Mouse (Mus musculus): ENCODE data around the gene Eif3d. TPM values are rescaled to one million over a fixed set of nuclear protein-coding genes. Genes with fewer than 3 reads are reported as not detected.
"Not testable (repeated sequence)": the region's sequence is repeated elsewhere in the genome, so short reads cannot be mapped to it uniquely, and the experiment has no call there.

The Eif3d gene
- total RNA-seq (2021) = 100 to 1,000 TPM; 151 to 167 TPM
- long read RNA-seq, experiment 1, transcript Eif3d-201 (15 exons, 1,899 nt) = major isoform, 175 of 219 reads
- long read RNA-seq, experiment 1, partial matches to known transcripts = 25 of 219 reads
- long read RNA-seq, experiment 1, other reads (novel, unspliced or antisense) = 19 of 219 reads
- long read RNA-seq, experiment 2, transcript Eif3d-201 (15 exons, 1,899 nt) = major isoform, 55 of 69 reads
- long read RNA-seq, experiment 2, partial matches to known transcripts = 9 of 69 reads
- long read RNA-seq, experiment 2, other reads (novel, unspliced or antisense) = 5 of 69 reads

DNA sequence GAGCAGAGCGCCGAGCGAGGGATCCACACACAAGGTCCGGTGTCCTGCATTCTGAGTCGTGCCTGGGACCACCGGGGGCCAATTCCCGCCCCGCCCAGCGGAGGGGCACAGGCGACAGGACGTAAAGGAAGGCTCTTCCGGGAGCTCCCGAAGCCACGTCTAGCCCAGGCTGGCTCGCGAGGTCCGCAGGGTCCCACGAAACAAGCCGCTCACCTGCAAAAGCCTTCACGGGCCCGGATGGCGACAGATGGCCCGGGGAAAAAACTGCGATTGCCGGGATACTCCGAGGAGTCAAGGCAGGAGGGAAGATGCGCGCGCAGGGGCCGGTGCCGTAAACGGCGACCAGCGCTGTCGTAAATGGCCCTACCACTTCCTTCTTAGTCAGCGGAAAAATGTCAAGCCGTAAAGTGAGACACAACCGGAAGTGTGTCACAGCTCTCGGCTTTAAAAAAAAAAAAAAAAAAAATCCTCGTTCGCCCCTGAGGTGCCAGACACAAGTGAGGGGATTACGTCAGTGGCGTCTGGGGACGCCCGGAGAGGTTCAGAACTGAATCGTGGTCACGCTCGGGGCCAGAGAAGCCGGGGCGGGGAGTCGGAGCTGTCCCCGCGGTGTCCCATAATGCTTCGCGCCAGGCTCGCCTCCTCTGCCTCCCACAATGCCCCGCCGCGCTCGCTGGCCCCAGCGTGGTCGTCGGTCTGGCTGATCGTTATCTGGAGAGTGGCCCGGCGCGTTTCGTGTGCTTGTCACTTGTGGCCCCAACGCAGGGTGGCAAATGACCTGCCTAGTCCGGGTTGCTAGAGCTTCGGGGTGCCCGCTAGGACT lies at the start of gene Eif3d:
TSS of gene Eif3d (minus strand) at position 344 of the 823 bp plus-strand sequence.
- peak; percentile 96 for DNase-seq

DNA sequence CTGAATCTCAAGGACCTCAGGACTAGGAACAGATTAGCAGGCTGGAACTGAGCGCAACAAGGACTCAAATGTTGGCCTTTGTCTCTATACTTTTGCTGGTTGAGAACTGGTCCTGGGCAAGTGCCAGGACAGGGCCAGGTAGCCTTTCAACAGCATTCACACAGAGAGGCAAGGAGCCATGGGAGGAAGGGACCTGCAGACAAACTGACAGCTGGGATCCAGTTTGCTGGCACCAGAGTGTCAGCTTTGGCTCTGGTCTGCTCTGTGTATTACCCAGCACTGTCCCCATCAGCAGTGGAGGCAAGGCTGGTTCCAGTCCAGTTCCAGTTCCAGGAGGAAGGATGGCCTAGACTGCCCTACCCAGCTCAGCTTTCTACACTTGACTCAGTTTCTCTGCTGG lies 43.4 kb upstream of the Eif3d start:
- no peak for DNase-seq

DNA sequence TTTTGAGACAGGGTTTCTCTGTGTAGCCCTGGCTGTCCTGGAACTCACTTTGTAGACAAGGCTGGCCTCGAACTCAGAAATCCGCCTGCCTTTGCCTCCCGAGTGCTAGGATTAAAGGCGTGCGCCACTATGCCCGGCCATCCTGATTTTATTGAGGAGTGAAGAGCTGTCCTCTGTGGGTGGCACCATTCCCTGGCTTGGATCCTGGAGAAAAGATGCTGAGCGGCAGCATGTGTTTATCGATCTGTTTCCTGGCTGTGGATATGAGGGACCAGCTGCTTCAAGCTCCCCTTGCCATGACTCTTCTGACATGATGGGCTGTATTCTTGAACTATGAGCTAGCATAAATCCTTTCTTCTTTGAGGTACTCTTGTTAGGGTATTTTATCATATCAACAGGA lies 37.6 kb upstream of the Eif3d start:
- DNase-seq = not testable (repeated sequence)

DNA sequence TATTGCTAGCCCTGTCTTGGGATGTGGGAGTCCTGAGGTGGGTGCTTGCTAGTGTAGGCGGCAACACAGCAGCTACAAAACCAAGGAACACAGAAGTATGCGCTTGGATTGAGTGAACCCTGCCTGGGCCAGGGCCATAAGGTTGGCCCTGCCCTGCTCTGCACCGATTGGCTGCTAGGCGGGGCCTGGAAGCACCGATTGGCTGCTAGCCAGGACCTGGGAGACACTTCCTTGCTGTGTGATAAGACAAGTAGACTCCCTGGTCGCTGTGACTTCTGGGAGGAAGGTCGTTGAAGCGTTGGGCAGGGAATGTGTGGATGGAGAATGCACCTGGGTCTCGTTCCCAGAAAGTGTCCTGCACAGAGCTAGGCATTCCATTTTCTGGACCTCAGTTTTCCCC lies 33.3 kb upstream of the Eif3d start:
- DNase-seq = peak; percentile 24 to 46

DNA sequence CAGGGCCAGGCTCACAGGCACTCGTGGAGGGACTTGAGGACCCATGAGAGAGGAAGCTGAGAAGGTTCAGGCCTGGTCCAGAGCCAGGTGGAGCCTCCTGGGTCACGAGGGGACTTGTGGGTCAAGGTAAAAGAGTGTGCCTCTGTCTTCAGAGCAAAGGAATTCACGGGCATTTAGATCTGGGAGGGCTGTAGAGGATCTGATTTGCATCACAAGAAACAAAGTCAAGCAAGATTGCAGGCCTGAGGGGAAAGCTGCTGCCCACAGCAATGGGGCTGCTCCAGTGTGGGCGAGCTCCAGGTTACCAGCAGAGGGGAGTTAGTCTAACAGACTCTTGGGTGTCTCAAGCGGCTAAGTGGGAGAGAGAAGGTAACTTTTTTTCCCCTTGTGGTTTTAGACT lies 30.8 kb upstream of the Eif3d start:
- DNase-seq = no peak

DNA sequence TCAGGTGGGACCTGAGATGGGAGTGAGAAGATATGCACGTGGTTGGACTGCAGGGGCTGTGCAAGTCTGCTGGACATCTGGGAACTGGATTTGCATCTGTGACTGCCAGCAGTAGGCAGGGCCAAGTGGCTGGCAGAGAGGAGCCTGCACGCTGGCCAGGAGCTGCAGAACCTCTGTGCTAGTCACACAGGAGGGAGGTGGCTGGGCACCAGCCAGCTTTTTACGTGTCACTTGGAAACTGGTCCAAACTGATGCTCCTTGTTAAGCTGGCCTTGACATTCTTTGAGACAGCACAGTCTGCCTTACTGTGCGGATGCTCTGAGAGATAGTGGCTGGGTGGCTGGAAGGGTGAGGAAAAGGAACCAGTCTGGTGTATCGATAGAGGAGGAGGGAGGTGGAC lies 17.9 kb upstream of the Eif3d start:
- DNase-seq = peak; percentile 90 to 91

DNA sequence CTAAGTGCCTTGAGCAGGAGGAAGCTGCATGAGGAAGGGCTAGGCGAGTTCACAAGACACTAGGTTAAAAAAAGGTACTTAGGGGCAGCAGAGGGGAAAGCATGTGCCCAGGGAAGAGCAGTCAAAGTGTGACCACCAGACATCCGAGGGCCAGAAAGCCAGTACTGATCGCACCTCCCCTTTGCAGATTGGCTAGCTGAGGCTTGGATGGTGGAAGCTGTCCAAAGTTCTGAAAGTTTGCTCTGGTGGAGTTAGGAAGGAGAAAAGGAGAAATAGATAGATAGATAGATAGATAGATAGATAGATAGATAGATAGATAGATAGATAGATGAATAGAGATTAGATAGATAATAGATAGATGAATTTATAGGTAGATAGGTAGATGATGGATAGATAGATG lies 12.8 kb upstream of the Eif3d start:
- no peak for DNase-seq

DNA sequence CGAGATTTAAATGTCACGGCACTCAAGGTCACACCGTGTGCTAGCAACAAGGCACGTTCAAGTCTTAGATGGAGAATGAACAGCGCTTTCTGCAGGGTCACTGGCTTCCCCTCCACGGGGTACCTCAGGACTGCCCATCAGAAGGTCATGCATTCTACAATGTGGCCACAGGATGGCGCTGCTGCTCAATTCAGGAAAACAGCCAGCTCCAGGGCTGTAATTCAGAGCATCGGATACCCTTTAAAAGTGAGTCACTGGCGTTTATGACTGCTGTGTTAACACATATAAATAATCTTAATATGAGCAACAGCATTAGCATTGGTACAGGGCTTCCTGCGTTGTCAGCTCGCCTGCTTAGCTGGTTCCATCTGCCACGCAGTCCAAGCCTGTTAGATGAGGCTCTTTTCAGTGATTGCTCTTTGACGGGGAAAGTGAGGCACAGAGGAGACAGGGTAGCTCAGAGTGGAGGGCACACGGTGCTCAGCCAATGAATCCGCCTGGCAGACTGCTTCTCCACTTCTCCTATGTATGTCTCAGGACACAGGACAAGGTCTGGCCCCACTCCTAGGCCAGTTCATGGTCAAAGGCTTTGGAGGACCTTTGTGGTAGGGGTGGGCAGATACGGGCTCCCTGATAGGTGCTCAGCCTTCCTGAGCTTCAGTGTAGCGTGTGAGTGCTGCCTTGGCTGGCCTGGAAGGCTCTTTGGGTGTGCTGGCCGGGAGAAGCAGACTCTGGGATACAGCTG lies 11.8 kb upstream of the Eif3d start:
- DNase-seq = peak; percentile 82 to 86

DNA sequence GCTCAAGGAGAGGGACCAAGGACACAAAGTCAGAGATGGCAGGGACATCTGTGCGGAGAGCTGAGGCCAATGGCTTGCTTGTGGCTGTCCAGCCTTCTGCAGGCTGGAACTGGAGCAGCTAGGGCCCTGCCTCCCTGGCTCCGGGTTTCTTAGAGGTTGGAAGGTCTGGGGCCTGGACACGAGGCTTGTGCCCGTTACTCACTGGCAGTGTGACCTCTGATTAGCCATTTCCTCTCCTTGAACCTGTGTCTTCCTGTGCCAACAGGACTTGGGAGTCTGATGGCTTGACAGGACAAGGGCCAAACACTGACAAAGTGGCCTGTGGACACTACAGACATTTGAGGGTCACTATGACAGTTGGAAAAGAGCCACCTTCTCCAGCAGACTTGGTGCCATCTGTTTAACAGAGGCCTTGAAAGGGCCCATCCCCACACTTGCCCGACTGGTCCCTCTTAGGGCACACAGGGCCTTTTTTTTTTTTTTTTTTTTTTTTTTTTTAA lies 10.6 kb upstream of the Eif3d start:
- DNase-seq = peak; percentile 61 to 82

DNA sequence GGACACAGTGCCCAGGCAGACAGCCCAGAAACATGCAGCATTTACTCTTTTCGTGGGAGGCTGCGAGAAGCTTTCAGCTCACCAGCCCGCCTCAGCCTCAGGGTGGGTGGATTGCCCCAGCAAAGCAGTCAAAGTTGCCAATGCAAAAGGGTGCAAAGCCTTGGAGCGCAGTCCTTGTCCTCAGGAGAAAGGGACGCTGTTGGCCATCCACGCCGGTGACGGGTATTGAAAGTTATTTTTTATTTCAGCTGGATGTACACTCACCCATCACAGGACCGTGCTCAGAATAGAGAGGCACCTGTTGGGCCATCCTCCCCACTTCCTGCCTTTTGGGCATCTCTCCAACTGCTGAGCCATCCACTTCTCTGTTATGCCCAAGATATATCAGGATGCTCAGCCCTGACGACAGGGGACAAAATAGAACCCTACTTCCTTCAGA lies 8.8 kb upstream of the Eif3d start:
- no peak for DNase-seq

DNA sequence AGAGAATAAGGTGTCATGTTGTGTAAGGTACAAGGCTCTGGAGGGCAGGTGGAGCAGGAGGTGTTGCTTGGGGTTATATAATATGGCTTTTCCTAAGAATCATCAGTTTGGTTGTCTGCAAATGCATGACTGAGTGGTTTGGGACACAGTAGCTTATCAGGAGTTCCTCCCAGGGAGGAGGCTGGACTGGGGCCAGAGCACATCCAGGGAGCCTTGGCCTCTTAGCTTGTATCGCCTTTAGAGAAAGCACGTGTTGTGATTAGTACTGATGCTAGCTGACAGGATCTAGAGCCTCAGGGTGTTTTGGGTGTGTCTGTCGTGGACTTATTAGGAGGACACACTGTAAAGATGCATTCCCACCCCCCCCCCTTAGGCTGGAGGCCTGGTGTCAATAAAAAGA lies 7.0 kb upstream of the Eif3d start:
- DNase-seq = peak; percentile 82 to 84

DNA sequence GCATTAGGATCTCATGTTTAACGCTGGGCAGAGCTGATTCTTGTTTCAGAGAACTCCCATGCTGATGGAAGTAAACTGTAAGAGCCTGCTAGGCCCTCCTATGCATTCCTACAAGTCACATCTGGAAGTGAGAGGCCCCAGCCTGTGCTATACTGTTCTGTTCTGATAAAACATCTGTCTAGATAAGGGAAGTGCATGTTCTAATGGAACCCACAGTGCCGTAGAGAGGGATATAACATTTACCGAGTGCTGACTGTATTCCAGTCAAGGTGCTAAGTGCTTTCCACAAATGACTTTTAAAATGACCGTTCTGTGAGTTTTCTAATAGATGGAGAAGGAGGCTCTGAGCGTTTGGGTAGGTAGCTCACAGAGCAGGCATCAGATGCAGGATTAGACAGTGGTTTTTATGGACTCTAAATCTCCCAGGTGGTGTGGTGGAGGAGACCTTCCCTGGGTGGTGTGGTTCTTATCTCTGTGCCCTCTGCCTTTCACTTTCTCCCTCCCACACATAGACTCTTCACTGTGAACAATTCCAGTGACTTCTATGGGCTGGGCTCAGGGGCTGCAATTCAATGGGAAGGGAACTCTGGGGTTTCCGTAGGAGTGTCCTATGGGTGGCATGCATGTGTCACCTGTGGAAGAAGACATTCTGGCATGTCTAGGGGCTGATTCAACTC lies 3.7 kb upstream of the Eif3d start:
- no peak for DNase-seq

DNA sequence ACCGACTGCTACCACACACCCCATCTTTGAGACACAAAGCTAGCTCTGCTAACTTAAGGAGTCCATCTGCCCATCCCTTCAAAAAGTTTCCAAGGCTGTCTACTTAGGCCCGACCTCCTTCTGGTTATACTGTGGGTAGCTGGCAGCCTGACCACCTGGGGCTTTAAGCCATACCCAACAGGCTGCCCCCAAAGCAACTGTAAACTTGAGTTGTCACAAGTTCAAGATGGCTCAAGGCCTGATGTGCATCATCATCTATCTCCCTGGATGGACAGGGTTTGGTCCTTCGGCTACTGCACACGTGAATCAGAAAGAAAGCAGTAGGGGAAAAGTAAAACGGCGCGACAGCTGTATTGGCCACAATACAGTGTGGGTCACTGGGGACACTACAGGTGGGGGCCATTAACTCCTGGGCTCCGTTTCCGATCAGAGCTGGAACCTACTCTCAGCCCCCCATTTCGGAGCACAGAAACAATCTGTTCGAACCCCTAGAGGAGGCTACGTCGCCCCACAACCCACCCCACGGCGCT lies 608 bp downstream of the Eif3d start:
- no peak for DNase-seq

DNA sequence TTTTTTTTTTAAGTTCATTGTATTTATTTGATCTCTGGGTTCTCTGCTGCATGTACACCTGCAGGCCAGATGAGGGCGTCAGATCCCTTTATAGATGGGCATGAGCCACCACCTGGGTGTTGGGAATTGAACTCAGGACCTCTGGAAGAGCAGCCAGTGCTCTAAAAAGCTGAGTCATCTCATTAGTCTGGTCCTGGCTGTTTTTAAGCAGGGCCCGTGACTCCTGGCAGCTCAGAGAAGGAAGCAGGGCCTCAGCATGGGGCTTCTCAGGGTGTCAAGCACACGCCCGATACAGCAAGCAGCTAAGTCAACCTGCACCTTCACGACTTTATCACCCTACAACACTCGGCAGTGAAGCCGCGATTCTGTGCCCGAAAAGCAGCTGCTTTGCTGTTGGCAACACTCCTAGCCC lies 5.5 kb downstream of the Eif3d start:
- DNase-seq = no peak

DNA sequence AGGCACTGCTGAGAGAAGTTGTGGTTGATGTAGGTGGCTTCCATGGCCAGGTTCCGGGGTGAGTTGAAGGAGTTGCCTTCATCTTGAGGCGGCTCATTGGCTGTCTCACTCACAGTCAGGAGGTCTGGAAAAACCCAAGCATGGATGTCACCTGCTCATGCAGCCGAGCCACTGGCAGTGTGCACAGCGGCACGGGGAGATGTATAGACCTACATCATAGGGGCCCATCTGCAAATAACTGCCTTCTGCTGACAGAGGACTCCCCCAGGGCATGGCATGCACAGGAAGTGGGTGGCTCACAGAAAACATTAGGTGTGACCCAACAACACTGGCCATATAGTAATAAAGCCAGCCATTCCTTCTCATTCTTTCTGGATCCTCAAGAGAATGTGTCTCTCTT lies 8.2 kb downstream of the Eif3d start:
- no peak for DNase-seq

DNA sequence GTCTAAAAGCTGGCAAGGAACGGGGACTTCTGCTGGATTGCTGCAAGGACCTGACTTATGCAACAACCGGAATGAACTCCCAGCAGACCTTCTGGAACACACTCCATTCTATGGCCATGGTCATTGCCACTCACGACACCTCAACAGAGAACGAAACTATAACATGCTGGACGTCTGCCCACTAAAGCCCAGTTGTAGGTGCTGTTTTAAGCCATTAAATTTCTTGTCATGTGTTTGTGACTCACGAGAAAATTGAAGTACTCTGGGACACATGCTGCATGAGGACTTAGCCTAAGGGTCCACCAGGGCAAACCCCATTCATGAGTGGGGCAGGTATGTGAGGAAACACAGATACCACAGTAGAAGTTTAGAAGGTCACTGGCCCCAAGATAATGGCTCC lies 9.9 kb downstream of the Eif3d start:
- no peak for DNase-seq

DNA sequence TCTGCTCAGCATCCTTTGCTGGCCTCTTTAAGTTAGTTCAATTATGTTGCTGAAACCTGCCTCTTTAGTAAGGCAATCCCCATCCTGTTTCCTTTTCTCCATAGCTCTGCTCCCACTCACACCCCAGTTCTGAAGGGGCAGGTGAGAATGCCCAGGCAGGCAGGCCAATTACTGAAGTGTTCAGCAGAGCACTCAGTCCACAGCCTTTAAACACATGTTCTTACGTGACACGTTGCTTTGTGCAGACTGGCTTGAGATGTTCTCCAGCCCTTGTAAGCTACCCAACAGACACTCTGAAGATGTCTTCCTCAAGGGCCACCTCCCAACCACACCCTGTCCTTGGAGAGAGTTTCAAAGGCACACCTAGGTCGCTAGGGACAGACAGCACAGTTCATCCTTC lies 12.5 kb downstream of the Eif3d start:
- DNase-seq = no peak

DNA sequence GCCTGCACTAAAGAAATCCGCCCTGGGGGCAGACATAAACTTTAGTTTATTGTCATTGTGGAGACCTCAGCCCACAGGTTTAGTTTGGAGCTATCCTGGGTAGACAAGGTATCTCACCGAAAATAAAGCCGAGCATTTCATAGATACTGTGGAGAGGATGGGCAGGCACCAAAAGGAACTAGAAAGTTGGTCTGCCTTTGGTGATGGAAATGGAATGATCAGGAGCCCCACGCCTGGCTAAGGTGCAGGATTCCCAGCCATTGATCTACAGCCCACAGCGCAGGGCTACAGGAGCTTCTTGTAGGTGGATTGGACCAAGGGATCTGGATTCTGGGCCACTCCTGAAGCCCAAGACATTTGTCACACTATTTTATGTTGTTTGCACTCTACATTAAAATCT lies 13.0 kb downstream of the Eif3d start:
- DNase-seq = no peak

DNA sequence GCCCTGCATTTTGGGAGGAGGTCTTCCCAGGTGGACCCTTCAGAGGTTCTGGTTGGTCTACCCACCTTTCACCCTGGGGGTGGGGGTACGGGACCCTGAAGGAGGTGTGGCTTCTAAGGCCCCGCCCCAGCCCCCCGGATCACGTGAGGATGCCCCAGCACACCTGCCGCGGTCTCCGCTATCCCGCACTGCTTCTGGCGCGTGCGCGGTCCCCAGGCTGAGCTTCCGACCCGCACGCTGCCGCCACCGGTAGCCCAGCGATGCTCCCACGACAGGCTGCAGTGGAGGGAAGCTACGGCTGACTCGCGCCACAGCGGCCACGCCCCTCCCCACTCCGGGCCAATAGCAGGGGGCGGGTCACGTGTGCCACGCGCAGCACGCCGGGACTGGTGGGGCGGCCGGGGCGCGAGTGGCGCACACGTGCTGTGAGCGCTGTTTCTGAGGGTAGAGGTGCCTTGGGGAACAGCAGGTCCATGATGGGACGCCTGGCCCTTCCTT lies 14.2 kb downstream of the Eif3d start, which contains the start of gene Foxred2:
TSS of gene Foxred2 (minus strand) at position 319 of the 498 bp plus-strand sequence.
- peak; percentile 90 to 94 for DNase-seq

DNA sequence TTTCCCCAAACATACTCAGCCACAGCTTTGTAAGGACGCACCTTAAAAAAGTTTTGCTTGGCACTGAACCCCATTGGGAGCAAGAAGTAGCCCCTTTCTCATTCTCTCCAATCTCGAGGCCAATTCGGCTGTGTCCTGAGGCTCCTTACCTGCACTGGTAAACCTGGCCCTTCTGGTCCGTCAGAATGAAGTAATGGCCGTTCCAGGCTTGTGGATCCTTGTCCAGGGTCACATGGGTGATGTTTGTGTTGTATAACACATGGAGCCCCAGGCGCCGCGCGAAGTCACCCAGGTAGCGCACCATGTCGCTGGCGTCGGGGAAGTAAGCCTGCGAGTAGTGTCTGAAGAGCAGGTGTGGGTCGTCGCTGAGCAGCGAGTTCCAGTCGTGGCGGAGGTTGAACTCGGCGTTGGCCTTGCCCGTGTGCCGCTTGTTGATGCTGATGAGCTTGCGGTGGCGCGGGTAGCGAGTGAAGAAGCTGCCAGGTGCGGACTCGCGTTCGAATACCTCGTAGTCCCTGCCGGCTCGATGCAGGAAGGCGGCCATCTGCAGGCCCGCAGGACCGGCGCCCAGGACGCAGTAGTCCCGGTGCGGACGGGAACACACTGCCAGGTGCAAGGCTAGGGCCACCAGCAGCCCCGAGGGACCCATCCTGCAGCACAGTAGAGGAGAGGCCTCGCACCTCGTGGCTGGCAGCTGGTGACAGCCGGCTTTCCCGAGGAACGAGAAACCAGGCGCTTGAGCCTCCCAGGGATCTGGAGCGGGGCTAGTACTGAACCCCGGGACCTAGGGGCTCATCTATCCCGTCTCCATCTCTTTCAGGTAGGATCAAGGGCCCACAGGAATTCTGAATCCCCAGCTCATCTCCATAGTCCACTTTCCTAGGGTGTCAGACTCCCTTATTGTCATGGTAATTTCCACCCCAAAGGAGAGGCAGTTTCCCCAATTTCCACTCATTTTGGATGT lies 14.9 kb downstream of the Eif3d start:
- peak in 1 of 2 experiments; percentile 20 for DNase-seq
